Mouse (Mus musculus) CH12.LX (cell line): ENCODE data around the gene Adamts14. TPM values are rescaled to one million over a fixed set of nuclear protein-coding genes. Genes with fewer than 3 reads are reported as not detected.
A peak's percentile ranks its signal among the peaks of the same experiment; 100 is the strongest.

ENCODE experiments used
- DNase-seq: peaks from one replicate; pipeline ENCODE4 v3.0.0-alpha.2; 2013; ENCODE audit errors: extremely low read depth
- H3K27ac ChIP-seq: 2 replicates; pipeline ENCODE4 v1.5.1; 2012; ENCODE audit warnings: low read depth, mild to moderate bottlenecking, control low read depth, moderate library complexity; ENCODE audit not compliant: insufficient read depth
- H3K27me3 ChIP-seq: replicated peaks from 2 replicates; pipeline ENCODE3; 2012; ENCODE audit warnings: inconsistent platforms
- H3K36me3 ChIP-seq, 2 experiments: replicated peaks in 1 of 2; 2 replicates each; pipeline versions ENCODE3 to v1.6.1; 2012; ENCODE audit warnings: inconsistent platforms in 1 of 2, low read length in 1 of 2, mild to moderate bottlenecking in 1 of 2, mixed read lengths in 1 of 2, moderate library complexity in 1 of 2; ENCODE audit not compliant: control insufficient read depth in 1 of 2, insufficient read depth in 1 of 2
- H3K4me1 ChIP-seq, 2 experiments: 2 replicates each; pipeline ENCODE4 v1.6.1; 2012; ENCODE audit warnings: inconsistent platforms in 1 of 2, moderate library complexity in 1 of 2; ENCODE audit not compliant: insufficient read depth in 2 of 2, control insufficient read depth in 1 of 2
- H3K4me2 ChIP-seq: 2 replicates; pipeline ENCODE4 v1.6.1; 2012; ENCODE audit warnings: low read depth, mild to moderate bottlenecking, control low read depth; ENCODE audit not compliant: poor library complexity, insufficient read depth, severe bottlenecking
- H3K4me3 ChIP-seq, 3 experiments: fragments of 150-350 bp in 1 of 3; sonication (generic) in 1 of 3; replicated peaks in 1 of 3; 2 replicates each; pipeline versions ENCODE3 to v1.5.1; 2011 to 2012; ENCODE audit warnings: low read depth in 2 of 3, low read length in 2 of 3, mild to moderate bottlenecking in 2 of 3, moderate library complexity in 2 of 3, control low read depth in 1 of 3, improper control_type of control experiment in 1 of 3, inconsistent platforms in 1 of 3, mixed read lengths in 1 of 3; ENCODE audit not compliant: poor library complexity in 1 of 3
- H3K79me2 ChIP-seq: replicated peaks from 2 replicates; pipeline ENCODE4 v1.6.1; 2012; ENCODE audit warnings: mild to moderate bottlenecking, moderate library complexity; ENCODE audit not compliant: control insufficient read depth, poor library complexity, insufficient read depth, severe bottlenecking; ENCODE audit errors: extremely low read depth
- H3K9ac ChIP-seq: 2 replicates; pipeline ENCODE4 v1.6.1; 2012; ENCODE audit warnings: low read depth, mild to moderate bottlenecking, control low read depth, moderate library complexity; ENCODE audit not compliant: insufficient read depth
- H3K9me3 ChIP-seq: replicated peaks from 2 replicates; pipeline ENCODE3; 2012; ENCODE audit warnings: low read length, inconsistent platforms, mixed read lengths
- BHLHE40 ChIP-seq: IDR thresholded peaks from 2 replicates; pipeline ENCODE4 v1.6.1; 2011; ENCODE audit warnings: mild to moderate bottlenecking, low read depth, low read length, improper control_type of control experiment
- CHD1 ChIP-seq: IDR thresholded peaks from 2 replicates; pipeline ENCODE4 v1.6.1; 2012; ENCODE audit warnings: low read depth, low read length, improper control_type of control experiment, inconsistent platforms
- CHD2 ChIP-seq: IDR thresholded peaks from 2 replicates; pipeline ENCODE4 v1.6.1; 2011; ENCODE audit warnings: low read length, improper control_type of control experiment
- CTCF ChIP-seq, 2 experiments: IDR thresholded peaks in 1 of 2; conservative IDR thresholded peaks in 1 of 2; 2 replicates each; pipeline ENCODE4 v1.5.1; 2011 to 2012; ENCODE audit warnings: low read depth in 2 of 2, low read length in 2 of 2, improper control_type of control experiment in 1 of 2, inconsistent platforms in 1 of 2, mild to moderate bottlenecking in 1 of 2, moderate library complexity in 1 of 2
- E2F4 ChIP-seq: IDR thresholded peaks from 2 replicates; pipeline ENCODE4 v1.6.1; 2011; ENCODE audit warnings: low read depth, low read length, improper control_type of control experiment; ENCODE audit not compliant: insufficient replicate concordance
- ELF1 ChIP-seq: IDR thresholded peaks from 2 replicates; pipeline ENCODE4 v1.6.1; 2014; ENCODE audit warnings: low read depth, mild to moderate bottlenecking, inconsistent platforms, low read length, improper control_type of control experiment
- EP300 ChIP-seq: IDR thresholded peaks from 2 replicates; pipeline ENCODE4 v1.6.1; 2011; ENCODE audit warnings: low read length, improper control_type of control experiment
- ETS1 ChIP-seq: conservative IDR thresholded peaks from 2 replicates; pipeline ENCODE4 v1.6.1; 2012; ENCODE audit warnings: low read depth, mild to moderate bottlenecking, inconsistent platforms, low read length, improper control_type of control experiment, moderate library complexity
- GABPA ChIP-seq: IDR thresholded peaks from 2 replicates; pipeline ENCODE4 v1.6.1; 2012; ENCODE audit warnings: low read depth, low read length, improper control_type of control experiment, inconsistent platforms; ENCODE audit not compliant: insufficient replicate concordance
- HCFC1 ChIP-seq: IDR thresholded peaks from 2 replicates; pipeline ENCODE4 v1.6.1; 2012; ENCODE audit warnings: low read depth, mild to moderate bottlenecking, inconsistent platforms, low read length, improper control_type of control experiment
- IRF4 ChIP-seq: IDR thresholded peaks from 2 replicates; pipeline ENCODE4 v1.6.1; 2014; ENCODE audit warnings: low read depth, mild to moderate bottlenecking, inconsistent platforms, low read length, improper control_type of control experiment
- JUN ChIP-seq: IDR thresholded peaks from 2 replicates; pipeline ENCODE4 v1.6.1; 2011; ENCODE audit warnings: low read depth, mild to moderate bottlenecking, low read length, improper control_type of control experiment, moderate library complexity; ENCODE audit not compliant: insufficient read depth
- JUND ChIP-seq: conservative IDR thresholded peaks from 2 replicates; pipeline ENCODE4 v1.6.1; 2011; ENCODE audit warnings: low read depth, low read length, improper control_type of control experiment
- KAT2A ChIP-seq: IDR thresholded peaks from 2 replicates; pipeline ENCODE4 v1.6.1; 2012; ENCODE audit warnings: low read length, improper control_type of control experiment, inconsistent platforms; ENCODE audit not compliant: insufficient replicate concordance
- MAFK ChIP-seq: IDR thresholded peaks from 2 replicates; pipeline ENCODE4 v1.6.1; 2011; ENCODE audit warnings: low read length, improper control_type of control experiment; ENCODE audit not compliant: insufficient replicate concordance
- MAX ChIP-seq: IDR thresholded peaks from 2 replicates; pipeline ENCODE4 v1.6.1; 2011; ENCODE audit warnings: low read length, improper control_type of control experiment
- MAZ ChIP-seq: IDR thresholded peaks from 2 replicates; pipeline ENCODE4 v1.6.1; 2012; ENCODE audit warnings: low read depth, mild to moderate bottlenecking, inconsistent platforms, low read length, improper control_type of control experiment, moderate library complexity
- MEF2A ChIP-seq: IDR thresholded peaks from 2 replicates; pipeline ENCODE4 v1.6.1; 2014; ENCODE audit warnings: low read depth, mild to moderate bottlenecking, inconsistent platforms, low read length, improper control_type of control experiment, borderline replicate concordance
- MXI1 ChIP-seq: IDR thresholded peaks from 2 replicates; pipeline ENCODE4 v1.6.1; 2011; ENCODE audit warnings: mild to moderate bottlenecking, low read depth, low read length, improper control_type of control experiment
- MYC ChIP-seq: IDR thresholded peaks from 2 replicates; pipeline ENCODE4 v1.6.1; 2011; ENCODE audit warnings: low read depth, mild to moderate bottlenecking, improper control_type of control experiment, low read length
- NELFE ChIP-seq: IDR thresholded peaks from 2 replicates; pipeline ENCODE4 v1.6.1; 2011; ENCODE audit warnings: low read depth, low read length, improper control_type of control experiment
- NRF1 ChIP-seq: IDR thresholded peaks from 2 replicates; pipeline ENCODE4 v1.6.1; 2014; ENCODE audit warnings: low read depth, mild to moderate bottlenecking, inconsistent platforms, low read length, improper control_type of control experiment, moderate library complexity
- PAX5 ChIP-seq: IDR thresholded peaks from 2 replicates; pipeline ENCODE4 v1.6.1; 2012; ENCODE audit warnings: low read length, inconsistent platforms, mixed read lengths
- POLR2A ChIP-seq: IDR thresholded peaks from 2 replicates; pipeline ENCODE4 v1.6.1; 2011; ENCODE audit warnings: low read depth, mild to moderate bottlenecking, improper control_type of control experiment, low read length
- POLR2AphosphoS2 ChIP-seq: IDR thresholded peaks from 2 replicates; pipeline ENCODE4 v1.6.1; 2011; ENCODE audit warnings: low read depth, low read length, improper control_type of control experiment
- RAD21 ChIP-seq: IDR thresholded peaks from 2 replicates; pipeline ENCODE4 v1.6.1; 2011; ENCODE audit warnings: low read depth, mild to moderate bottlenecking, low read length, improper control_type of control experiment, moderate library complexity
- RCOR1 ChIP-seq: conservative IDR thresholded peaks from 2 replicates; pipeline ENCODE4 v1.6.1; 2012; ENCODE audit warnings: low read depth, mild to moderate bottlenecking, inconsistent platforms, low read length, improper control_type of control experiment
- SIN3A ChIP-seq: IDR thresholded peaks from 2 replicates; pipeline ENCODE4 v1.6.1; 2012; ENCODE audit warnings: low read length, improper control_type of control experiment, inconsistent platforms
- SMC3 ChIP-seq: IDR thresholded peaks from 2 replicates; pipeline ENCODE4 v1.6.1; 2011; ENCODE audit warnings: low read depth, low read length, improper control_type of control experiment
- TBP ChIP-seq: conservative IDR thresholded peaks from 2 replicates; pipeline ENCODE4 v1.6.1; 2011; ENCODE audit warnings: low read depth, low read length, improper control_type of control experiment
- TCF12 ChIP-seq: IDR thresholded peaks from 2 replicates; pipeline ENCODE4 v1.6.1; 2014; ENCODE audit warnings: low read depth, mild to moderate bottlenecking, inconsistent platforms, low read length, improper control_type of control experiment
- UBTF ChIP-seq: IDR thresholded peaks from 2 replicates; pipeline ENCODE4 v1.6.1; 2012; ENCODE audit warnings: low read depth, mild to moderate bottlenecking, inconsistent platforms, low read length, improper control_type of control experiment, moderate library complexity
- USF1 ChIP-seq: IDR thresholded peaks from 2 replicates; pipeline ENCODE4 v1.6.1; 2014; ENCODE audit warnings: low read depth, mild to moderate bottlenecking, inconsistent platforms, low read length, improper control_type of control experiment
- USF2 ChIP-seq: conservative IDR thresholded peaks from 2 replicates; pipeline ENCODE4 v1.6.1; 2011; ENCODE audit warnings: low read depth, low read length, improper control_type of control experiment
- ZC3H11A ChIP-seq: IDR thresholded peaks from 2 replicates; pipeline ENCODE4 v1.6.1; 2012; ENCODE audit warnings: low read depth, mild to moderate bottlenecking, inconsistent platforms, low read length, improper control_type of control experiment
- ZKSCAN1 ChIP-seq: IDR thresholded peaks from 2 replicates; pipeline ENCODE4 v1.6.1; 2012; ENCODE audit warnings: low read depth, inconsistent platforms, low read length, improper control_type of control experiment, borderline replicate concordance
- ZMIZ1 ChIP-seq: IDR thresholded peaks from 2 replicates; pipeline ENCODE4 v1.6.1; 2012; ENCODE audit warnings: low read depth, mild to moderate bottlenecking, inconsistent platforms, low read length, improper control_type of control experiment
- ZNF384 ChIP-seq: IDR thresholded peaks from 2 replicates; pipeline ENCODE4 v1.6.1; 2012; ENCODE audit warnings: low read depth, low read length, improper control_type of control experiment, inconsistent platforms
- dilution Hi-C: fragments of 300-500 bp; cut with MboI; formaldehyde crosslinking; loops from 2 replicates; pipeline ENCODE4 v1.14.3; 2020; ENCODE audit warnings: low sequenced_read_pairs; ENCODE audit not compliant: extremely low pct_unique_long_range_greater_than_20kb, extremely low pct_ligation_motif_present
- in situ Hi-C: fragments of 300-500 bp; cut with MboI; formaldehyde crosslinking; loops from 3 replicates; pipeline ENCODE4 v1.14.3; 2019; ENCODE audit warnings: low sequenced_read_pairs, low pct_ligation_motif_present, low pct_unique_long_range_greater_than_20kb, mixed read lengths
- polyA plus RNA-seq: library from polyadenylated mRNA; unstranded; fragments of >175 nt; gene quantifications from 2 replicates; pipeline ENCODE4 v1.2.1, GENCODE M21; 2012; ENCODE audit warnings: low read depth; ENCODE audit not compliant: insufficient read length
- total RNA-seq, 2 experiments: library from RNA; depleted of rRNA; stranded (reverse); fragments of 300-350 nt in 1 of 2; fragments of >200 nt in 1 of 2; gene quantifications; 2 replicates each; pipeline ENCODE4 v1.2.3; 2012 to 2014

Gene Adamts14
- total and polyA plus RNA-seq, 3 experiments = 1.2 to 2.7 (median 2.5) TPM

GRCm38 (mm10) chr10:61201596-61202318, 71.5 kb downstream of the Adamts14 start:
- no peaks in the 10 kb centered on the region for H3K9me3 ChIP-seq
- no peak for TF ChIP-seq GABPA
- no peak for TF ChIP-seq POLR2AphosphoS2
- no peak for TF ChIP-seq CTCF (conservative IDR thresholded peaks at IDR 0.05 in 1 of 2, IDR thresholded peaks at IDR 0.05 in 1 of 2; ENCODE audit: low read depth in 2 of 2, low read length in 2 of 2)
- peak; percentile 33; the same call in 1 of the 2 replicates for TF ChIP-seq JUN
- TF ChIP-seq MXI1 = peak; percentile 75
- peak; percentile 76 for TF ChIP-seq EP300
- TF ChIP-seq USF1 = peak; percentile 92
- TF ChIP-seq SMC3 = no peak
- TF ChIP-seq ZKSCAN1 = no peak
- peak; percentile 91 for TF ChIP-seq USF2
- TF ChIP-seq MAFK = no peak
- TF ChIP-seq PAX5 = no peak
- peak; percentile 71 for TF ChIP-seq SIN3A
- no peak for TF ChIP-seq ZNF384
- peak; percentile 47; the same call in 1 of the 2 replicates for TF ChIP-seq MEF2A
- peak; percentile 78 for TF ChIP-seq TCF12
- TF ChIP-seq ETS1 = peak; percentile 98
- no peak for TF ChIP-seq ZC3H11A
- peak; percentile 73 for TF ChIP-seq MYC
- no peak for TF ChIP-seq CHD2
- TF ChIP-seq UBTF = no peak
- 0 out of 2 replicates have a peak, but pooled peaks have one; percentile 60 for TF ChIP-seq ZMIZ1
- peak; percentile 72; the same call in 1 of the 2 replicates for TF ChIP-seq CHD1
- TF ChIP-seq RAD21 = no peak
- 0 out of 2 replicates have a peak, but pooled peaks have one; percentile 34 for TF ChIP-seq MAZ
- TF ChIP-seq ELF1 = peak; percentile 78
- TF ChIP-seq E2F4 = no peak
- TF ChIP-seq NELFE = peak; percentile 52; the same call in 1 of the 2 replicates
- peak; percentile 65; the same call in 1 of the 2 replicates for TF ChIP-seq IRF4
- peak; percentile 92 for TF ChIP-seq MAX
- no peak for TF ChIP-seq KAT2A
- peak; percentile 42; the same call in 1 of the 2 replicates for TF ChIP-seq POLR2A
- peak; percentile 59; the same call in 1 of the 2 replicates for TF ChIP-seq TBP
- no peak for TF ChIP-seq RCOR1
- TF ChIP-seq NRF1 = no peak
- TF ChIP-seq JUND = peak; percentile 63
- peak; percentile 9; the same call in 1 of the 2 replicates for TF ChIP-seq HCFC1
- TF ChIP-seq BHLHE40 = peak; percentile 95
- TF ChIP-seq, all 38 proteins: peak for 22
- DNase-seq = peak; percentile 90
- peaks cover 14 to 25% of the 10 kb centered on the region in 2 experiments for H3K36me3 ChIP-seq
- peak overlapping the region; percentile 41 for H3K4me2 ChIP-seq
- H3K4me3 ChIP-seq = peak overlapping the region; percentile 58 to 65 (median 61)
- H3K27me3 ChIP-seq = no peaks in the 10 kb centered on the region
- peaks cover 43 to 65% of the 10 kb centered on the region in 2 experiments for H3K4me1 ChIP-seq
- peak overlapping the region; percentile 49 for H3K9ac ChIP-seq
- dilution Hi-C loops (no loop called here), in situ Hi-C loops (no loop called here)
- H3K27ac ChIP-seq = peak overlapping the region; percentile 68
- H3K79me2 ChIP-seq = no peaks in the 10 kb centered on the region; the same call in 1 of the 2 replicates
